Mouse (Mus musculus) MEL (cell line): ENCODE measurements around the gene Il15ra.

Experiments
- CHD2 ChIP-seq: IDR thresholded peaks from 2 replicates; pipeline ENCODE4 v1.6.1; 2011; ENCODE audit warnings: low read length, improper control_type of control experiment
- POLR2A ChIP-seq, 2 experiments: IDR thresholded peaks; 2 replicates each; pipeline ENCODE4 v1.6.1; 2011 to 2012; ENCODE audit warnings: low read length in 2 of 2, mild to moderate bottlenecking in 2 of 2, control low read depth in 1 of 2, improper control_type of control experiment in 1 of 2, low read depth in 1 of 2, moderate library complexity in 1 of 2; ENCODE audit not compliant: control insufficient read depth in 1 of 2, insufficient read depth in 1 of 2, poor library complexity in 1 of 2

DNA sequence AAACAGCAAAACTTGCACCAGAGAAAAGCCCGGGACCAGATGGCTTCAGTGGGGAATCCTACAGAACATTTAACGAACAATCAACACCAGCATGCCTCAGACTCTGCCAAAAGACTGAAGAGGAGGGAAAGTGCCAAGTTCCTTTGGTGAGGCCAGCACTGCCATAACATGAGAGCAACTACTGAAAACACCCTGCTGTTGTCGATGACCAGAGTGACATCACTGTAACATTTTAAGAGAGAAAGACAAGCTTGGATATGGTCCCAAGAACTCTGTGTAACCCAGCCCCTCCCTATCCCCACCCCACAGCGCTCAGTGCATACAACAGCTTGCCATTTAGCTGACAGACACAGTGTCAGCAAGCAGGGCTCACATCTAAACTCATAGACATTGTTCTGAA, 60.6 kb downstream of the Il15ra start:
- TF ChIP-seq POLR2A (IDR thresholded peaks at IDR 0.05; ENCODE audit: control insufficient read depth in 1 of 2, insufficient read depth in 1 of 2, low read depth in 1 of 2, low read length in 2 of 2, poor library complexity in 1 of 2) (no peak), CHD2 (no peak)
